Mouse (Mus musculus) C2C12 (cell line): ENCODE results near the gene Zdhhc23.

ENCODE experiments used
- CTCF ChIP-seq: IDR thresholded peaks from one replicate; pipeline ENCODE4 v1.5.1; 2011; ENCODE audit not compliant: control insufficient read depth, insufficient read depth, insufficient read length
- MAX ChIP-seq: IDR thresholded peaks from one replicate; pipeline ENCODE4 v1.6.1; 2011; ENCODE audit warnings: mild to moderate bottlenecking, control low read depth
- MYOD1 ChIP-seq: IDR thresholded peaks from one replicate; pipeline ENCODE4 v1.6.1; 2011; ENCODE audit warnings: low read depth; ENCODE audit not compliant: control insufficient read depth, insufficient read length
- MYOG ChIP-seq: IDR thresholded peaks from one replicate; pipeline ENCODE4 v1.6.1; 2011; ENCODE audit not compliant: control insufficient read depth, insufficient read length; ENCODE audit errors: extremely low read depth
- USF1 ChIP-seq: IDR thresholded peaks from one replicate; pipeline ENCODE4 v1.6.1; 2011; ENCODE audit warnings: low read depth, mild to moderate bottlenecking, control low read depth, moderate library complexity

DNA sequence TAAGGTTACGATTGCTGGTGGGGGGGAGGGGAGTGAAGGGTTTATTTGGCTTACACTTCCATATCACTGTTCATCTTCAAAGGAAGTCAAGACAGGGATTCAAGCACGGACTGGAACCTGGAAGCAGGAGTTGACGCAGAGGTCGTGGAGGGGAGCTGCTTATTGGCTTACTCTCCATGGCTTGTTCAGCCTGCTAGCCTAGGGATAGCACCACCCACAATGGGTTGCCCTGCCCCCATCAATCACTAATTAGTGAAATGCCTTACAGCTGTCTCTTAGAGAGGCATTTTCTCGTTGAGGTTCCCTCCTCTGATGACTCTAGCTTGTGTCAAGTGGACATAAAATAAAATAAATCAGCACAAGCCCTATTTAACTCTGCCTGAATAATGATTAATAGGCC is 31.4 kb upstream of the Zdhhc23 start:
- TF ChIP-seq CTCF (no peak), MYOD1 (no peak), USF1 (no peak), MAX (no peak), MYOG (no peak)
